Mouse (Mus musculus) lung, postnatal 4 days (tissue): ENCODE measurements around the gene Slc5a4a.

Experiments
- DNase-seq, 2 experiments: peaks; one replicate each; pipeline ENCODE4 v3.0.0; 2021

Slc5a4a gene

GRCm38 (mm10) chr10:76225944-76226343 lies 78.7 kb downstream of the Slc5a4a start:
- peak in 1 of 2 experiments; percentile 8 for DNase-seq

GRCm38 (mm10) chr10:76229627-76230026 lies 82.4 kb downstream of the Slc5a4a start:
- no peak for DNase-seq

- peak; percentile 94 to 97 for DNase-seq
Observed at GRCm38 (mm10) chr10:76237341-76238225, 90.3 kb downstream of the Slc5a4a start, which contains the start of gene Prmt2. Prmt2 (minus strand) TSS chr10:76237865.
